Mouse (Mus musculus) neural tube, embryonic 11.5 days (tissue): Measurements from ENCODE around the gene Olfr1402. TPM values are rescaled to one million over a fixed set of nuclear protein-coding genes. Genes with fewer than 3 reads are reported as not detected.

Source experiments
- polyA plus RNA-seq: library from polyadenylated mRNA; unstranded; fragments of >200 nt; fragmentation: Nextera tagmentation; extraction: Ambion mirVana; gene quantifications from 2 replicates; pipeline ENCODE4 v1.2.1, GENCODE M21; 2014

Olfr1402 gene
- polyA plus RNA-seq, 1 experiment from 2014 or later, result not detected

Other genes starting within 250 kb of the Olfr1402 start
- 61.9 and 65.4 TPM in 2 replicates for gene Bcl9, start 124.1 kb downstream of the Olfr1402 start, polyA plus RNA-seq
- 17.6 and 18.6 TPM in 2 replicates for gene Chd1l, start 188.2 kb upstream of the Olfr1402 start, polyA plus RNA-seq
- 0.94 and 1.2 TPM in 2 replicates for gene Fmo5, start 206.8 kb upstream of the Olfr1402 start, polyA plus RNA-seq
- 6.9 and 7.2 TPM in 2 replicates for gene Prkab2, start 236.2 kb upstream of the Olfr1402 start, polyA plus RNA-seq